Mouse (Mus musculus) C2C12 (cell line): ENCODE results near the gene Prdm9. TPM values are rescaled to one million over a fixed set of nuclear protein-coding genes. Genes with fewer than 3 reads are reported as not detected.
"Not testable (repeated sequence)": the region's sequence is repeated elsewhere in the genome, so short reads cannot be mapped to it uniquely, and the experiment has no call there.

Experiments
- H3K27me3 ChIP-seq: one replicate; pipeline ENCODE4 v1.6.1; 2011; ENCODE audit not compliant: control insufficient read depth, insufficient read depth, insufficient read length
- H3K36me3 ChIP-seq: one replicate; pipeline ENCODE4 v1.6.1; 2011; ENCODE audit not compliant: control insufficient read depth, insufficient read depth
- H3K4me3 ChIP-seq: one replicate; pipeline ENCODE4 v1.5.1; 2011; ENCODE audit warnings: mild to moderate bottlenecking, control low read depth; ENCODE audit not compliant: poor library complexity, insufficient read depth, severe bottlenecking
- H3K79me2 ChIP-seq: one replicate; pipeline ENCODE4 v1.6.1; 2011; ENCODE audit not compliant: control insufficient read depth, insufficient read depth
- H3K79me3 ChIP-seq: one replicate; pipeline ENCODE4 v1.6.1; 2011; ENCODE audit warnings: low read depth, control low read depth
- H3ac ChIP-seq: one replicate; pipeline ENCODE3; 2011; ENCODE audit warnings: low read depth; ENCODE audit not compliant: control insufficient read depth, insufficient read length
- CEBPB ChIP-seq: IDR thresholded peaks from one replicate; pipeline ENCODE4 v1.6.1; 2011; ENCODE audit warnings: low read depth, mild to moderate bottlenecking, control low read depth, moderate library complexity
- CTCF ChIP-seq: IDR thresholded peaks from one replicate; pipeline ENCODE4 v1.5.1; 2011; ENCODE audit not compliant: control insufficient read depth, insufficient read depth, insufficient read length
- FOSL1 ChIP-seq: IDR thresholded peaks from one replicate; pipeline ENCODE4 v1.8.0; 2011; ENCODE audit warnings: mild to moderate bottlenecking, low read length; ENCODE audit not compliant: poor library complexity, insufficient read depth, severe bottlenecking
- MAX ChIP-seq: IDR thresholded peaks from one replicate; pipeline ENCODE4 v1.6.1; 2011; ENCODE audit warnings: mild to moderate bottlenecking, control low read depth
- MYOD1 ChIP-seq: IDR thresholded peaks from one replicate; pipeline ENCODE4 v1.6.1; 2011; ENCODE audit warnings: low read depth; ENCODE audit not compliant: control insufficient read depth, insufficient read length
- MYOG ChIP-seq: IDR thresholded peaks from one replicate; pipeline ENCODE4 v1.6.1; 2011; ENCODE audit not compliant: control insufficient read depth, insufficient read length; ENCODE audit errors: extremely low read depth
- USF1 ChIP-seq: IDR thresholded peaks from one replicate; pipeline ENCODE4 v1.6.1; 2011; ENCODE audit warnings: low read depth, mild to moderate bottlenecking, control low read depth, moderate library complexity
- polyA plus RNA-seq: library from polyadenylated mRNA; unstranded; fragments of >200 nt; fragmentation: generic; extraction: Trizol; gene quantifications from one replicate; pipeline ENCODE4 v1.2.1, GENCODE M21; 2012; ENCODE audit warnings: missing spikeins

The Prdm9 gene
- polyA plus RNA-seq, 1 experiment: 0.43 TPM

DNA sequence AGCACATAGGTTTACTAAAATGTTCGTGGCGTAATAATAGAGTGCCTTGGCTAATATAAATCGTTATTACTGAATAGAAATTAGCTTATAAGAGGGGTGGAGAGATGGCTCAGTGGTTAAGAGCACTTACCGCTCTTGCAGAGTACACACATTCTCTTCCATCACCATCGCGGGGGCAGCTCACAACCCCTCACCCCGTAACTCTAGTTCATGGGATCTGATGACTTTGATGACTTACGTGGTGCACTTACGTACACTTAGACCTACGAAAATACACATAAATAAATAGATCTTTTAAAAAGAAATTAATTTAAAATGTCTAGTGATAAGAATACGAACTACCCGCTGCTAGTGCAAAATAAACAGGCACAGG, 760 bp upstream of the Prdm9 start:
- Histone ChIP-seq H3K4me3 (no peak overlapping the region), H3K79me2 (no peaks in the 10 kb centered on the region), H3K79me3 (no peaks in the 10 kb centered on the region)

DNA sequence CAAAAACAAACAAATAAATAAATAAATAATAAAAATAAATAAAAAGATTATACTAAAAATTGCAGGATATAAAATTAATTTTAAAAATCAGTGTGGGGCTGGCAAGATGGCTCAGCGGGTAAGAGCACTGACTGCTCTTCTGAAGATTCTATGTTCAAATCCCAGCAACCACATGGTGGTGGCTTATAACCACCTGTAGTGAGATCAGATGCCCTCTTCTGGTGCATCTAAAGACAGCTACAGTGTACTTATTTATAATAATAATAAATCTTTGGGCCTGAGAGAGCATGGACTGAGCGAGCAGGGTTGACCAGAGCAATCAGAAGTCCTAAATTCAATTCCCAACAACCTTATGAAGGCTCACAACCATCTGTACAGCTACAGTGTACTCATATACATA, 4.2 kb downstream of the Prdm9 start:
- H3K36me3 ChIP-seq: no peaks in the 10 kb centered on the region
- H3K27me3 ChIP-seq: no peaks in the 10 kb centered on the region
- TF ChIP-seq MYOG (no peak), FOSL1 (no peak), CEBPB (no peak), CTCF (no peak), MYOD1 (no peak), MAX (no peak)
- no peaks in the 10 kb centered on the region for H3K79me2 ChIP-seq
- H3K4me3 ChIP-seq: no peak overlapping the region
- no peak overlapping the region for H3ac ChIP-seq
- no peaks in the 10 kb centered on the region for H3K79me3 ChIP-seq

More for the DNA sequence above, 760 bp upstream of the Prdm9 start:
- H3K27me3 ChIP-seq: no peaks in the 10 kb centered on the region
- TF ChIP-seq FOSL1 (no peak), MYOG (no peak), MAX (no peak), USF1 (no peak), CTCF (no peak), MYOD1 (no peak), CEBPB (no peak)
- no peak overlapping the region for H3ac ChIP-seq
- H3K36me3 ChIP-seq: no peaks in the 10 kb centered on the region

DNA sequence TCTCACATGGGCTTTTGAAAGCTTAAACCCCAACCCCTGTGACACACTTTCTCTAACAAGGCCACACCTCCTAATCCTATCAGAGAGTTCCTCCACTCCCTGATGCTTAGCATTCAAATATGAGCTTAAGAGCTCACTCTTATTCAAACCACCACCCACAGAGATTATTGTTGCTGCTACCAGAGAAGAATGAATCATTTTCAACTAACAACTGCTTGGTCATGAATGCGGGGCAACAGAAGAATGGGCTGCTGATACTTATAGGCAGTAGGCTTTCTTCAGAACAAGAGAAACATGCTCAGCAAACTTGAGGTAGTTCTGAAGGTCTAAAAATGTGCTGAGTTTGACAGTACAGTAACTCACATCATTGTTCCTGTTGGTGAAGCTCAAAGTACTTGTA, 14.4 kb downstream of the Prdm9 start:
- no peak overlapping the region for H3ac ChIP-seq
- TF ChIP-seq MYOG (no peak), MYOD1 (no peak), MAX (no peak), CTCF (no peak), FOSL1 (no peak), USF1 (no peak), CEBPB (no peak)
- H3K36me3 ChIP-seq: no peaks in the 10 kb centered on the region
- no peaks in the 10 kb centered on the region for H3K79me3 ChIP-seq
- no peaks in the 10 kb centered on the region for H3K79me2 ChIP-seq
- H3K27me3 ChIP-seq: no peaks in the 10 kb centered on the region
- H3K4me3 ChIP-seq: no peak overlapping the region

GRCm38 (mm10) chr17:15546440-15546839, 17.7 kb downstream of the Prdm9 start:
- Histone ChIP-seq H3K36me3 (no peaks in the 10 kb centered on the region), H3K27me3 (no peaks in the 10 kb centered on the region), H3ac (no peak overlapping the region), H3K4me3 (no peak overlapping the region), H3K79me3 (no peaks in the 10 kb centered on the region), H3K79me2 (no peaks in the 10 kb centered on the region)
- no peak for TF ChIP-seq MYOG
- TF ChIP-seq CEBPB: no peak
- no peak for TF ChIP-seq FOSL1
- no peak for TF ChIP-seq MYOD1
- no peak for TF ChIP-seq CTCF
- no peak for TF ChIP-seq USF1
- no peak for TF ChIP-seq MAX

- not testable (repeated sequence) for H3K27me3 ChIP-seq, H3K4me3 ChIP-seq, H3K79me2 ChIP-seq
Observed at GRCm38 (mm10) chr17:15543868-15544267, 20.3 kb downstream of the Prdm9 start.

DNA sequence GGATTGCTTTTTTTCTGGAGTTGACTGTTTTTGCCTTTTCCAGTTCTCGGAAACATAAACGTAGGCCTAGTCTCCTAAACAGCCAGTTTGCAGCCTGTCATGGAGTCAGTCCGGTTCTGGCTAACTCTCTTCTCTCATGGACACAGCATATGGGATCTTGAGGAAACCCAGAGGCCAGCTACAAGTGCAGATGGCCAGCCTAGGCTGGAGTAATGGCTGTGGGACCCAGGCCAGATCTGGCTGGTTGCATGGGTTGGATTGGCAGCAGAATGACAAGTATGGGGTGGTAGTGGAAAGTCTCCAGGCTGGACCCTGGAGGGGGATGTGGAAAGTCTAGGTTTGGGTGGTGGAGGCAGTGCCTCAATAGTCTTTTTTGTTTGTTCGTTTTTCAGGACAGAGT, 23.8 kb downstream of the Prdm9 start:
- H3K27me3 ChIP-seq: no peaks in the 10 kb centered on the region
- H3ac ChIP-seq: no peak overlapping the region
- TF ChIP-seq CEBPB (no peak), MAX (no peak), MYOD1 (no peak), USF1 (no peak), FOSL1 (no peak), CTCF (no peak), MYOG (no peak)
- H3K79me3 ChIP-seq: no peaks in the 10 kb centered on the region
- no peaks in the 10 kb centered on the region for H3K36me3 ChIP-seq
- H3K79me2 ChIP-seq: no peaks in the 10 kb centered on the region
- H3K4me3 ChIP-seq: no peak overlapping the region

More at GRCm38 (mm10) chr17:15543868-15544267, 20.3 kb downstream of the Prdm9 start:
- H3K36me3 ChIP-seq, H3K79me3 ChIP-seq, H3ac ChIP-seq: not testable (repeated sequence)

DNA sequence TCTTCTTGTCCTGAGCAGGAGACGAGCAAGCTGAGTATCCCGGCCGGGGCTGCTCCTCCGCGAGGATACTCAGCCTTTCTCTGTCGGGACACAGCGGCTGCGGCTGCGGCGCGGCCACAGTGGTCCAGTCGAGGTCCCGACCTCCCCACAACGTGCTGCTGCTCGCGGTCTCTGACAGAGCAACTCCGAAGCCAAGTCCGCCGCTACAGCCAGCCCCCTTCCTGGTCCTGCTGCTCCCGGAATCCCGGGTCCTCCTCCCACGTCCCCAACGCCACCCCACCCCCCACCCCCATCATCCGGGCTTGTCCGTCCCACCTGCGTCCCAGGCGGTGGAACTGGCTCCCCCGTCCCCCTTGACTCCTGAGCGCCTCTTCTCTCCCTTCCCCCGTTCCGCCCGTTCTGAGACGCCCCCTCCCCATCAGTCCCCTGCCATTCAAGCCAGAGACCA, 27.7 kb downstream of the Prdm9 start:
- no peak for TF ChIP-seq CEBPB
- Histone ChIP-seq H3K4me3 (no peak overlapping the region), H3K79me2 (no peaks in the 10 kb centered on the region), H3K79me3 (no peaks in the 10 kb centered on the region), H3ac (no peak overlapping the region), H3K36me3 (no peaks in the 10 kb centered on the region), H3K27me3 (no peaks in the 10 kb centered on the region)
